Mouse (Mus musculus): ENCODE data around the gene Cbarp.

Cbarp gene

GRCm38 (mm10) chr10:80120146-80120545 lies 20.5 kb downstream of the Cbarp start:
- DNase-seq: no peak

- peak; percentile 23 for DNase-seq
Observed at GRCm38 (mm10) chr10:80118552-80118951, 22.1 kb downstream of the Cbarp start.

GRCm38 (mm10) chr10:80117736-80118135 lies 22.9 kb downstream of the Cbarp start:
- DNase-seq: no peak

- no peak for DNase-seq
Observed at GRCm38 (mm10) chr10:80116927-80117691, 23.5 kb downstream of the Cbarp start.

- DNase-seq: no peak
Observed at GRCm38 (mm10) chr10:80116563-80116926, 24.1 kb downstream of the Cbarp start.

GRCm38 (mm10) chr10:80115944-80116335 lies 24.7 kb downstream of the Cbarp start:
- no peak for DNase-seq

GRCm38 (mm10) chr10:80115290-80115943 lies 25.2 kb downstream of the Cbarp start, which contains the start of gene Stk11:
TSS of gene Stk11 (plus strand) at chr10:80115803.
- DNase-seq: peak; percentile 99

- peak; percentile 91 for DNase-seq
Observed at GRCm38 (mm10) chr10:80114341-80115284, 26.0 kb downstream of the Cbarp start.

GRCm38 (mm10) chr10:80107678-80108077 lies 33.0 kb downstream of the Cbarp start:
- DNase-seq: no peak

GRCm38 (mm10) chr10:80105926-80106325 lies 34.7 kb downstream of the Cbarp start:
- DNase-seq: no peak

- no peak for DNase-seq
Observed at GRCm38 (mm10) chr10:80105460-80105859, 35.2 kb downstream of the Cbarp start, which contains the start of gene Sbno2. TSS of gene Sbno2 (minus strand) at chr10:80105571.

- DNase-seq: no peak
Observed at GRCm38 (mm10) chr10:80104181-80104580, 36.5 kb downstream of the Cbarp start.

- DNase-seq: no peak
Observed at GRCm38 (mm10) chr10:80103032-80103431, 37.6 kb downstream of the Cbarp start.

- peak; percentile 79 for DNase-seq
Observed at GRCm38 (mm10) chr10:80102216-80102915, 38.3 kb downstream of the Cbarp start.

GRCm38 (mm10) chr10:80100982-80101381 lies 39.7 kb downstream of the Cbarp start:
- no peak for DNase-seq

- DNase-seq: no peak
Observed at GRCm38 (mm10) chr10:80098630-80099029, 42.0 kb downstream of the Cbarp start.

GRCm38 (mm10) chr10:80097275-80097674 lies 43.4 kb downstream of the Cbarp start:
- DNase-seq: no peak

GRCm38 (mm10) chr10:80095547-80095946 lies 45.1 kb downstream of the Cbarp start:
- no peak for DNase-seq

- no peak for DNase-seq
Observed at GRCm38 (mm10) chr10:80094684-80095083, 46.0 kb downstream of the Cbarp start.

GRCm38 (mm10) chr10:80094085-80094484 lies 46.5 kb downstream of the Cbarp start:
- DNase-seq: no peak

GRCm38 (mm10) chr10:80092690-80093089 lies 47.9 kb downstream of the Cbarp start:
- no peak for DNase-seq

GRCm38 (mm10) chr10:80091527-80091926 lies 49.1 kb downstream of the Cbarp start:
- DNase-seq: no peak

GRCm38 (mm10) chr10:80089146-80089545 lies 51.5 kb downstream of the Cbarp start:
- DNase-seq: no peak

Measured in right cerebral cortex, postnatal 4 days (tissue).